Mouse (Mus musculus) liver, postnatal 0 days (tissue): Measurements from ENCODE around the gene Tnfsf13. TPM values are rescaled to one million over a fixed set of nuclear protein-coding genes. Genes with fewer than 3 reads are reported as not detected.
"Not testable (repeated sequence)": the region's sequence is repeated elsewhere in the genome, so short reads cannot be mapped to it uniquely, and the experiment has no call there.

Experiments used
- ATAC-seq: fragments of 200-750 bp; cut with Nextera tagmentation; 2 replicates; pipeline ENCODE4 v1.8.0; 2017; ENCODE audit warnings: mild to moderate bottlenecking, moderate library complexity
- DNase-seq: peaks from one replicate; pipeline ENCODE4 v3.0.0-alpha.2; 2016
- H3K27ac ChIP-seq: fragments of 300-500 bp; sonication (generic); 2 replicates; pipeline ENCODE4 v1.5.1; 2014; ENCODE audit warnings: antibody characterized with exemption, moderate library complexity, mild to moderate bottlenecking, low read depth
- H3K27me3 ChIP-seq: fragments of 300-500 bp; sonication (generic); 2 replicates; pipeline ENCODE4 v1.6.1; 2014; ENCODE audit warnings: low read length, control low read depth, mixed read lengths; ENCODE audit not compliant: insufficient read depth
- H3K36me3 ChIP-seq: fragments of 300-500 bp; sonication (generic); replicated peaks from 2 replicates; pipeline ENCODE4 v1.6.1; 2014; ENCODE audit warnings: mild to moderate bottlenecking, control low read depth, low read length, moderate library complexity, mixed read lengths; ENCODE audit not compliant: insufficient read depth
- H3K4me1 ChIP-seq: fragments of 300-500 bp; sonication (generic); 2 replicates; pipeline ENCODE4 v1.6.1; 2014; ENCODE audit warnings: antibody characterized with exemption, mild to moderate bottlenecking, control low read depth; ENCODE audit not compliant: insufficient read depth
- H3K4me2 ChIP-seq: fragments of 300-500 bp; sonication (generic); 2 replicates; pipeline ENCODE4 v1.6.1; 2014; ENCODE audit warnings: low read depth, mild to moderate bottlenecking, low read length, moderate library complexity, mixed read lengths
- H3K4me3 ChIP-seq: fragments of 300-500 bp; sonication (generic); 2 replicates; pipeline ENCODE4 v1.5.1; 2014; ENCODE audit warnings: low read depth, low read length
- H3K9ac ChIP-seq: fragments of 300-500 bp; sonication (generic); replicated peaks from 2 replicates; pipeline ENCODE4 v1.6.1; 2014; ENCODE audit warnings: mild to moderate bottlenecking, moderate library complexity
- H3K9me3 ChIP-seq: fragments of 300-500 bp; sonication (generic); 2 replicates; pipeline ENCODE4 v1.6.1; 2016; ENCODE audit warnings: mild to moderate bottlenecking, control low read depth, low read length, mixed read lengths
- CTCF ChIP-seq: sonication (generic); IDR thresholded peaks from 2 replicates; pipeline ENCODE4 v1.5.1; 2016; ENCODE audit warnings: antibody characterized with exemption, low read depth
- EP300 ChIP-seq: IDR thresholded peaks from 2 replicates; pipeline ENCODE4 v1.6.1; 2016; ENCODE audit warnings: antibody characterized with exemption, low read depth, mild to moderate bottlenecking
- WGBS: fragments of 180-500 bp; shearing (Covaris S2); extraction: QIAGEN DNeasy Blood & Tissue Kit; methylation state at CpG from one replicate; pipeline ENCODE4 v1.1.7; 2014; ENCODE audit not compliant: insufficient replicate concordance; 5-methylcytosine and 5-hydroxymethylcytosine counted together
- polyA plus RNA-seq: library from polyadenylated mRNA; unstranded; fragments of >200 nt; fragmentation: Nextera tagmentation; extraction: Ambion mirVana; gene quantifications from 2 replicates; pipeline ENCODE4 v1.2.1, GENCODE M21; 2015

Tnfsf13 gene
- polyA plus RNA-seq, 1 experiment from 2014 or later = 0.46 TPM

DNA sequence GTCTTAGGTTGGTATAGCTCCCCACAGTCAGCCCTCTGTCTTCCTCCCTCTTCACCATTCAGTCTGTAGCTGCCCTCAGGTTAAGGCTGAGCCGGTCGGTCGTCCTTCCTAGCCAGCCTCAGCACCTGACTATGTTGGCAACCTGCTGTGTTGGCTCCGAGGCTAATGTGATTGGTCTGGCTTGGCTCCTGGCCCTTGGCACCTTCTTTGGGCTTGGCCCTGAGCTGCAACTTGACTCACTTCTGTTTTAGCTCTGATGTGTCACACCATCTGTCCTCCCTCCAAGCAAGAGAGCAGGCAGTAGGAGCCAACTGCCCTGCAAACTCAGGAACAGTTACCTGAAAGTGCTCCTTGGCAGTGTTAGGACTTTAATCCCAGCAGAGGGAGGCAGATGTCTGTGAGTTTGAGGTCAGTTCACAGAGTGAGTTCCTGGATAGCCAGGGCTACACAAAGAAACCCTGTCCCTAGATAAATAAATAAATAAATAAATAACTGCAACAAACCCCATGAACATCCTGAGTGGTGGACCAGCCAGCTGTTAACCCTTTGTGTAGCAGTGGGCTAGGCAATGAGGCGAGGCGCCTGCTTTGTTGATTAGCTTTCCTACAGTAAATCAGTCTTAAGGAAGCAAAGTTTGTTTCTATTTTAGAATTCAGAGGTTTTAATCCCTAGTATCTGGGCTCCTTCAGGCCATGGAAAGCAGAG lies 21.3 kb upstream of the Tnfsf13 start:
- no peak overlapping the region for H3K27ac ChIP-seq
- DNase-seq = no peak
- 67% methylated on average over 6 of the region's 6 CpGs for WGBS

DNA sequence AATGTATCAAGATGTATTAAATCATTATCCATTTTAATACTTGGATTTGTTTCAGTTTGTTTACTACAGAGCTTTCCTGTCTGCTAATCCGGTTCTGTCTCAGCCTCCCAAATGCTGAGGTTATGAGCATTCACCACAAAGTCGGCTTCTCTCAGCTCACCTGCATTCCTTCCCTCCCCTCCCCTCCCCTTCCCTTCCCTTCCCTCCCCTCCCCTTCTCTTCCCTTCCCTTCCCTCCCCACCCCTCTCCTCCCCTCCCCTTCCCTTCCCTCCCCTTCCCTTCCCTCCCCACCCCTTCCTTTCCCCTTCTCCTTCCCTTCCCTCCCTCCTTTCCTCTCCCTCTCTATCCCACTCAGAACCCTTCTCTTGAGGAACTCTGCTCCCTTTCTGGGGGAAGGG lies 19.0 kb upstream of the Tnfsf13 start:
- ATAC-seq (no peak), DNase-seq (no peak)
- no peaks in the 10 kb centered on the region for H3K9me3 ChIP-seq
- no peak overlapping the region for H3K27ac ChIP-seq
- WGBS = 29% methylated on average over 2 of the region's 2 CpGs
- H3K4me2 ChIP-seq = no peak overlapping the region
- H3K4me1 ChIP-seq = peaks cover 6% of the 10 kb centered on the region; the same call in 1 of the 2 replicates
- H3K9ac ChIP-seq = no peak overlapping the region
- no peaks in the 10 kb centered on the region for H3K27me3 ChIP-seq
- H3K36me3 ChIP-seq = no peaks in the 10 kb centered on the region
- no peak for TF ChIP-seq EP300
- no peak for TF ChIP-seq CTCF
- H3K4me3 ChIP-seq = no peak overlapping the region

More for the DNA sequence above, 21.3 kb upstream of the Tnfsf13 start:
- H3K36me3 ChIP-seq = no peaks in the 10 kb centered on the region
- H3K9ac ChIP-seq = no peak overlapping the region; the same call in 1 of the 2 replicates
- H3K9me3 ChIP-seq = no peaks in the 10 kb centered on the region
- H3K4me1 ChIP-seq = peaks cover 15% of the 10 kb centered on the region; the same call in 1 of the 2 replicates
- TF ChIP-seq CTCF (peak; percentile 15; the same call in 1 of the 2 replicates), EP300 (no peak)
- H3K4me3 ChIP-seq = no peak overlapping the region
- no peaks in the 10 kb centered on the region for H3K27me3 ChIP-seq
- no peak overlapping the region for H3K4me2 ChIP-seq
- ATAC-seq = 0 out of 2 replicates have a peak, but pooled peaks have one; percentile 27

- Histone ChIP-seq H3K36me3 (no peaks in the 10 kb centered on the region), H3K27ac (no peak overlapping the region), H3K4me1 (peaks cover 6% of the 10 kb centered on the region; the same call in 1 of the 2 replicates), H3K4me3 (no peak overlapping the region), H3K9me3 (no peaks in the 10 kb centered on the region), H3K27me3 (no peaks in the 10 kb centered on the region), H3K4me2 (no peak overlapping the region), H3K9ac (no peak overlapping the region)
- DNase-seq (no peak), ATAC-seq (no peak)
- WGBS = 60% methylated on average over 8 of the region's 8 CpGs
- TF ChIP-seq CTCF (no peak), EP300 (no peak)
These were observed 18.4 kb upstream of the Tnfsf13 start for GRCm38 (mm10) chr11:69703814-69704612.

DNA sequence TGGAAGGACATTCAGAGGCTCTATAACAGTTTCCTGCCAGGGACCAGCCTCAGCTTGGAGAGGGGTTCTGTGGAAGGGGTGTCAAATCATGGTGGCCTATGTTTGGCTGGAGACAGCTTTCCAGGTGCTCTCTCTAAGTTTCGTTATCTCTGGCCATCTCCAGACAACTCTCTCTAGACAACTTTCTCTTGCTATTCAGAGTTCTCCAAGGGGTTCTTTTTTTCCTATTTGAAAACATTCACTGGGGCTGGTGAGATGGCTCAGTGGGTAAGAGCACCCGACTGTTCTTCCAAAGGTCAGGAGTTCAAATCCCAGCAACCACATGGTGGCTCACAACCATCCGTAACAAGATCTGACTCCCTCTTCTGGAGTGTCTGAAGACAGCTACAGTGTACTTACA lies 17.8 kb upstream of the Tnfsf13 start:
- not testable (repeated sequence) for DNase-seq, H3K36me3 ChIP-seq, H3K4me3 ChIP-seq, H3K9ac ChIP-seq, H3K9me3 ChIP-seq, H3K4me2 ChIP-seq, H3K27me3 ChIP-seq, H3K4me1 ChIP-seq, ATAC-seq, H3K27ac ChIP-seq
- 65% methylated on average over 2 of the region's 3 CpGs for whole genome bisulfite sequencing

DNA sequence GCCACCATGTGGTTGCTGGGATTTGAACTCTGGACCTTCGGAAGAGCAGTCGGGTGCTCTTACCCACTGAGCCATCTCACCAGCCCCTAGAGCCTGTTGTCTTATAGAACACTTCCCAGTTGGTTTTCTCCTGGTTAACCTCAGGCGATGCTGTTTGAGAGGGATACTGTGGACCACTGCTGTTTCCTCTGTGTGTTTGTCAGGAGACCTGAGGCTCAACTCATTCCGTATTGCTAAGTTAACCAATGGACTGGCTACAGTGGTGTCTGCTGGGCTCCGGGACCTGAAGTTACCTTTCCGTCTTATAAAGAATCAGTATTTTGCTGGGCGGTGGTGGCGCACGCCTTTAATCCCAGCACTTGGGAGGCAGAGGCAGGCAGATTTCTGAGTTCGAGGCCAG lies 17.3 kb upstream of the Tnfsf13 start:
- not testable (repeated sequence) for H3K4me2 ChIP-seq, H3K9me3 ChIP-seq, H3K36me3 ChIP-seq, H3K4me1 ChIP-seq, ATAC-seq, H3K4me3 ChIP-seq, H3K27me3 ChIP-seq, DNase-seq, H3K27ac ChIP-seq, H3K9ac ChIP-seq
- 91% methylated on average over 10 of the region's 10 CpGs for WGBS

DNA sequence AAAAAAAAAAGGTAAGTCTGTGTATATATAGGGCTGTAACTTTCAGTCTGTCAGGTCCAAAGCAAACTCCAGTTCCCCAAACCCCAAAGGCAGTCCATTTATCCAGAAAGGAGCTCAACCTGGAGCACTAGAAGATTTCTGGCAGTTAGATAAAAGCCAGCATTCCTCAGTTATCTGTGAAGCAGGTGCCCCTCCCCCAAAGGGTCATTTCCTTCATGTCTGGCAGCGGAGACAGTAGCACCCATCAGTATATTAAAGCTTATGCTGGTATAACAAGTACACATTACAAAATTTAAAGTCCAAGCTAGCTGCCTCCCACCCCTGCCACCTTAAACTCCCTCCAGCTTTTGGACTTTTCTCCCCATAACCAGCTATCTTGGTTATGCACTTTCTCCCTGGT lies 14.0 kb upstream of the Tnfsf13 start:
- no peak for TF ChIP-seq EP300
- TF ChIP-seq CTCF = no peak
- Histone ChIP-seq H3K27me3 (no peaks in the 10 kb centered on the region), H3K9me3 (no peaks in the 10 kb centered on the region), H3K36me3 (no peaks in the 10 kb centered on the region), H3K27ac (no peak overlapping the region), H3K9ac (no peak overlapping the region), H3K4me3 (no peak overlapping the region), H3K4me2 (no peak overlapping the region), H3K4me1 (peaks cover 10% of the 10 kb centered on the region)
- ATAC-seq = no peak
- DNase-seq = no peak
- WGBS = 16% methylated on average over 1 of the region's 1 CpGs
